ENCODE assay signal across 16 mouse cellular contexts in the genomic region with DNA sequence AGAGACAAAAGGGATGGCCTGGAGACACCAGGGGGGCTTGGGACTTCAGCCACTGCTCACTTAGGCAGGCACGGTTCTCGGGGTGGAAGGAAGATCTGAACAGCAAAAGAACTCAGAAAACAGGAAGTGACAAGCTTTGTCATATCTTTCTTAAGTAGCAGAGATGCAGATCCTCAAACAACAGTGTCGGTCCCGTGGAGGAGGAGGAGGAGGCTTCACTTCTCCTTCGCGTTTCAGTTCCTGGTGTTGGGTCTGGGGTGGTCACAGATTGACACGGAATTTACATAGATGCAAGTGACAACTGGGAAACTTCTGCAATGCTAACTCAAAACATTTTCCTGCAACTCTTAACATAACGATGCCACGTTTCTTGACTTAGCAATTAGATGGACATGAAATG. TPM values are rescaled to one million over a fixed set of nuclear protein-coding genes. Genes with fewer than 3 reads are reported as not detected.
A peak's percentile ranks its signal among the peaks of the same experiment; 100 is the strongest.
DNase-seq lines count a peak whose midpoint lies in the region; ATAC-seq and TF ChIP-seq lines count a peak whose summit lies in the region.
"Had no signal": no experiment of that assay in that cellular context is flagged by ENCODE, and none has a peak within 500 bp of the region (broad histone marks: within the 10 kb centered on the region; RNA-seq: fewer than 3 reads in every experiment).

No protein-coding gene starts in this region.

- no peaks in the 10 kb centered on the region for H3K9me3 ChIP-seq in neural tube, embryonic 15.5 days (replicated peaks)
- no peaks in the 10 kb centered on the region for H3K9me3 ChIP-seq in hindbrain, postnatal 0 days (ENCODE audit: low read length)
- no peaks in the 10 kb centered on the region for H3K9me3 ChIP-seq in midbrain, embryonic 11.5 days (ENCODE audit: control insufficient read depth, low read length)
- H3K9me3 ChIP-seq: heart, embryonic 12.5 days; hindbrain, embryonic 15.5 days; limb, embryonic 13.5 days; megakaryocyte, embryonic 14.5 days; neural tube, embryonic 12.5 days had no signal

- DNase-seq in layer of hippocampus, adult 9-11 months = peak; percentile 41
- no peak for DNase-seq in layer of hippocampus, postnatal 14 days (ENCODE audit: low spot score in 2 of 2)
- peak; percentile 55 for DNase-seq in CD4-positive, CD25-positive, alpha-beta regulatory T cell, adult 2 months (ENCODE audit: low read depth, low spot score)
- DNase-seq in spleen, adult 18-20 months = peak; percentile 42 to 51
- DNase-seq in hindbrain, postnatal 0 days (ENCODE audit: low spot score) = no peak
- no peak for DNase-seq in midbrain, embryonic 11.5 days (ENCODE audit: low spot score, missing footprints)
- DNase-seq: adrenal gland, adult 8-10 months; right cerebral cortex, adult 18-20 months had no signal

- TF ChIP-seq CTCF in hindbrain, postnatal 0 days (IDR thresholded peaks at IDR 0.05; ENCODE audit: low read depth) = no peak

- no peak overlapping the region for H3K4me3 ChIP-seq in neural tube, embryonic 15.5 days (replicated peaks)
- no peak overlapping the region for H3K4me3 ChIP-seq in hindbrain, postnatal 0 days (ENCODE audit: low read length)
- no peak overlapping the region for H3K4me3 ChIP-seq in midbrain, embryonic 11.5 days (ENCODE audit: low read depth, low read length)
- H3K4me3 ChIP-seq: heart, embryonic 12.5 days; hindbrain, embryonic 15.5 days; limb, embryonic 13.5 days; megakaryocyte, embryonic 14.5 days; neural tube, embryonic 12.5 days had no signal

- no peaks in the 10 kb centered on the region for H3K27me3 ChIP-seq in neural tube, embryonic 15.5 days (replicated peaks)
- no peaks in the 10 kb centered on the region for H3K27me3 ChIP-seq in hindbrain, postnatal 0 days (ENCODE audit: insufficient read depth, low read length)
- H3K27me3 ChIP-seq in midbrain, embryonic 11.5 days (ENCODE audit: control insufficient read depth, insufficient read depth, low read length) = no peaks in the 10 kb centered on the region
- H3K27me3 ChIP-seq: hindbrain, embryonic 15.5 days; limb, embryonic 13.5 days; neural tube, embryonic 12.5 days; Patski had no signal

- no peak overlapping the region for H3K4me2 ChIP-seq in neural tube, embryonic 15.5 days
- no peak overlapping the region for H3K4me2 ChIP-seq in hindbrain, postnatal 0 days (ENCODE audit: low read depth, low read length)
- H3K4me2 ChIP-seq in midbrain, embryonic 11.5 days = no peak overlapping the region
- H3K4me2 ChIP-seq: heart, embryonic 12.5 days; hindbrain, embryonic 15.5 days; limb, embryonic 13.5 days; neural tube, embryonic 12.5 days had no signal

- no peak overlapping the region for H3K27ac ChIP-seq in neural tube, embryonic 15.5 days (replicated peaks)
- no peak overlapping the region for H3K27ac ChIP-seq in hindbrain, postnatal 0 days
- no peak overlapping the region for H3K27ac ChIP-seq in midbrain, embryonic 11.5 days (ENCODE audit: low read depth, low read length)
- H3K27ac ChIP-seq: hindbrain, embryonic 15.5 days; limb, embryonic 13.5 days; neural tube, embryonic 12.5 days had no signal

- H3K4me1 ChIP-seq in neural tube, embryonic 15.5 days = no peaks in the 10 kb centered on the region
- H3K4me1 ChIP-seq in hindbrain, postnatal 0 days (ENCODE audit: insufficient read depth, low read length) = no peaks in the 10 kb centered on the region
- no peaks in the 10 kb centered on the region for H3K4me1 ChIP-seq in midbrain, embryonic 11.5 days (ENCODE audit: control insufficient read depth, insufficient read depth, low read length)
- H3K4me1 ChIP-seq: heart, embryonic 12.5 days; hindbrain, embryonic 15.5 days; limb, embryonic 13.5 days; neural tube, embryonic 12.5 days had no signal

- H3K9ac ChIP-seq in neural tube, embryonic 15.5 days (replicated peaks) = no peak overlapping the region
- no peak overlapping the region for H3K9ac ChIP-seq in hindbrain, postnatal 0 days (replicated peaks; ENCODE audit: low read length)
- no peak overlapping the region for H3K9ac ChIP-seq in midbrain, embryonic 11.5 days (ENCODE audit: low read length)
- H3K9ac ChIP-seq: heart, embryonic 12.5 days; hindbrain, embryonic 15.5 days; limb, embryonic 13.5 days; neural tube, embryonic 12.5 days had no signal

- no peaks in the 10 kb centered on the region for H3K36me3 ChIP-seq in neural tube, embryonic 15.5 days
- no peaks in the 10 kb centered on the region for H3K36me3 ChIP-seq in hindbrain, postnatal 0 days (ENCODE audit: insufficient read depth, low read length)
- no peaks in the 10 kb centered on the region for H3K36me3 ChIP-seq in midbrain, embryonic 11.5 days (ENCODE audit: control insufficient read depth, insufficient read depth, low read length)
- H3K36me3 ChIP-seq: heart, embryonic 12.5 days; hindbrain, embryonic 15.5 days; limb, embryonic 13.5 days; neural tube, embryonic 12.5 days had no signal

- ATAC-seq in inflammation-experienced regulatory T-cells, adult 6 months = peak; percentile 41
- ATAC-seq in neural tube, embryonic 15.5 days (ENCODE audit: low FRiP score) = no peak
- no peak for ATAC-seq in hindbrain, postnatal 0 days
- no peak for ATAC-seq in midbrain, embryonic 11.5 days (ENCODE audit: low FRiP score)
- ATAC-seq: Patski had no signal

- WGBS in neural tube, embryonic 15.5 days = 81% methylated on average over 9 of the region's 9 CpGs
- 69% methylated on average over 9 of the region's 9 CpGs for WGBS in hindbrain, postnatal 0 days
- 72% methylated on average over 9 of the region's 9 CpGs for WGBS in midbrain, embryonic 11.5 days

RNA-seq across cellular contexts. Expression of a gene that starts 54.7 kb away (rescaled TPM):
- total RNA-seq in layer of hippocampus, postnatal 14 days (2021) = 100 to 1,000 TPM; 164 to 166 TPM
- 10 to 100 TPM; 12.1 to 20.4 (median 17.0) TPM for polyA plus RNA-seq in inflammation-experienced regulatory T-cells, adult 6 months (2017; shearing (Covaris generic))
- 62.7 and 75.0 TPM in 2 replicates for polyA plus RNA-seq in neural tube, embryonic 15.5 days (2015; fragmentation: Nextera tagmentation; extraction: Ambion mirVana)
- 148 TPM in 2 replicates for total RNA-seq in hindbrain, postnatal 0 days (2014; rRNA removed)
- polyA plus RNA-seq in hindbrain, postnatal 0 days (2015; fragmentation: Nextera tagmentation; extraction: Ambion mirVana) = 67.9 and 72.5 TPM in 2 replicates
- 40.0 and 40.3 TPM in 2 replicates for polyA plus RNA-seq in midbrain, embryonic 11.5 days (2014; fragmentation: Nextera tagmentation; extraction: Ambion mirVana)

Comparison
In these comparisons a context has a peak if more than half of its experiments do, and no peak if none do; other contexts are left out.
1. DNase-seq: peak in layer of hippocampus, adult 9-11 months (single experiment), CD4-positive, CD25-positive, alpha-beta regulatory T cell, adult 2 months (single experiment) and spleen, adult 18-20 months (2 of 2); none in layer of hippocampus, postnatal 14 days (0 of 2), hindbrain, postnatal 0 days (single experiment) and midbrain, embryonic 11.5 days (single experiment).